Mouse (Mus musculus) adrenal gland, postnatal 4 days (tissue): ENCODE data around the gene Tmem51. TPM values are rescaled to one million over a fixed set of nuclear protein-coding genes. Genes with fewer than 3 reads are reported as not detected.

Experiments
- DNase-seq, 2 experiments: peaks; one replicate each; pipeline ENCODE4 v3.0.0; 2021 to 2022; ENCODE audit warnings: low spot score in 2 of 2, mixed read lengths in 2 of 2
- total RNA-seq, 2 experiments: library from RNA; stranded (reverse); gene quantifications; 2 replicates each; pipeline ENCODE4 v1.2.3; 2021

Tmem51 gene
- total RNA-seq, 2 experiments from 2014 or later = 7.8 to 11.3 TPM

DNA sequence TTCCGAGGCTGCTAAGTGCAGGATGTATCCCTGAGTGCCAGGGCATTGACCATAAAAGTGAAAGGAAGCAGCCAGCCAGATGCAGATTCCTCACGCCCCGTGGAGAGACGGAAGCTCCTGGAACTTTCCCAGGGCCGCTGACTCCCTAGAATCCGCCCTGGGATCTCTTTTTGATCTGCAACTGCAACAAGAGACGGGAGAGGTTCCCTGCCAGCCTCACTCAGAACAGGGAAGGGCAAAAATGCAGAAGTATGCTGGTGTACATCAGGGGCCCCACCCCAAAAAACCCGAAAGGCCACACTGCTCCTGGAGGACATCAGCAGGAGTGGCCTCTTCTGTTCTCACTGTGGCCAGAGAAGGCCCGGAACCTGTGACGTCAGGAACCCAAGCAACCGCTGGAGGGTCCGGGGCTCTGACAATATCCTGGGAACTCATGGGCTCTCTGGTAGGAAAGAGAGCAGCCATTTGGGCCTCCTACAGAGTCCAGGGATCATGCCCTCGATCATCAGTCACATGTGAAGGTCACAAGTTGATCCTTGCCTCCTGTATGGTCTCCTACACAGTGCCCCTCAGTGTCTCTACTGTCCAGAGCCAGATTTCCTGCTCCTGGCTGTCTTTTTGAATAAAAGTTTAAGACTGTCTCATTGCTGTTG lies 2.3 kb downstream of the Tmem51 start:
- no peak for DNase-seq

DNA sequence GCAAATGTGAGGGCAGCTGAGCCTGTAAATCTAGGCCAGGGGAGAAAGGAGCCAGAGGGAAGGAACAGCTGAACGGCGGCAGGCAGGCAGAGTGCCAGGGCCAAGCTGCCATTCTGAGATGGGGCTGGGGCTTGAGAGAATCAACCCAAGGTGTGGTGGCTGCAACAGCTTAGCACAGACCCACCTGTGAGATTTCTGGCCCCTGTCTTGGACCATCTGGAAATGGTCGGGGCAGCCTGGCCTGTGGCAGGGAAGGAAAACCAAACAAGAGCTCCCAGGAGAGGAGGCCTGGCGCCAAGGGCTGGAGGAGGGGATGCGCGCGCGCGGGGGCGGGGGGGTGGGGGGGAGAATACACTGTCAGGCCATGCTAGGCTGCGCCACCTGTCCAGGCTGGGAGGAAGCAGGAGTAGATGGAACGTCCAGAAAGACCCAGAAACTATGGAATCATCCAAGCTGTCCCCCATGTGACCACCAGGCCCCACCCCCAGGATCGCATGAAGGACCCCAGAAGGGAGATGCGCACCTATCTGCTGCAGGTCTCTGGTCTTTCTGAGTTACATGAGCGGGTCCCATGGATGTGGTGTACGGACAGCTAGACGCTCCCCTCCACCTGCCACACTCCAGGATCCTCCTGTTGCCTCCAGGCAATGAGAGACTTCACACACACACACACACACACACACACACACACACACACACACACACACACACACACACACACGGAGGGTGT lies 3.0 kb downstream of the Tmem51 start:
- DNase-seq = no peak

DNA sequence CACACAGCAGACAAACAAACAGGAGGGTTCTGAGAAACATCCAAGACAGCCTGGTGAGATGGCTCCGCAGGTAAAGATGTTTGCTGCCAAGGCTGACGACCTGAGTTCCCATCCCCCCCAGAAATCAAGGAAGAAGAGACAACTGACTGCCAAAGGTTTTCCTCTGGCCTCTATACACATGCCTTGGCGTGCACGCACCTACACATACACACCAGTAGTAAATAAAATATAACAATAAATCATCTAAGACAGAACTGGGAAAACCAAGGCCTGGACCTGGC lies 3.7 kb downstream of the Tmem51 start:
- DNase-seq = no peak

DNA sequence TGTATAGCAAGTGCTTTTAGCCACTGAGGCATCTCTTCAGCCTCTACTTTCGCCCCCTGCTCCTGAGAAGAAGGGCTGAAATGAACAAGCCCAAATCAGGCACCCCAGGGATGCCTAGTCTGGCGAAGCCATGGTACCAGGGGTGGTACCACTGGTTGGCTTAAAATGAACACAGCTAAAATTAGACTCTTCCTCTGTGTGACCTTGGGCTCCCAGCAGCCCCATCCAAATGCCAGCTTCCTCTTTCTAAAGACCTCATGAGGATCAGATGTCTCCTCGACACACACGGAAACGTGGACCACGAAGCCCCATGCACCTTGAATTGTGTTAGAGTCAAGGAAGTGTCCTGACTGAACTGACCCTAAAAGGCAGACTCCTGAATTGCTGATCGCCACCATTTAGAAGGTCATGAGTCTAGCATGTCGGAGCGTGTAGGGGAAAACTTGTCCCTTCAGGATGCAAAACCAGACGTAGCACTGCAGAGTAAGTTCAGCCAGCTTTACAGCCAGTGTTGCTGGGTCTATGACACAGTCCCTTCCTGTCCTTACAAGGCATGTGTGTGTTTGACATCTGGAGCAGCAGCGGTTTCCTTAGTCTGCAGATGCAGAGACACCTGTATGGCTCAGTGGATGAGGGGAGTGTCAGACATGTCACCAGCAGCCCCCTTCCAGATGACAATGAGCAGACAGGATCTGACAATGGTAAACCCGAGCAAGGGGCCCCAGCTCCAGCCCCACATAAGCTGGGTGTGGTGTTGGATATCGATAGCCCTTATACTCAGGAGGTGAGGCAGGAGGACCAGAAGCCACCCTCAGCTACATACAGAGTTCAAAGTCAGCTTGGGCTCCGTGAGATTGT lies 4.2 kb downstream of the Tmem51 start:
- no peak for DNase-seq

DNA sequence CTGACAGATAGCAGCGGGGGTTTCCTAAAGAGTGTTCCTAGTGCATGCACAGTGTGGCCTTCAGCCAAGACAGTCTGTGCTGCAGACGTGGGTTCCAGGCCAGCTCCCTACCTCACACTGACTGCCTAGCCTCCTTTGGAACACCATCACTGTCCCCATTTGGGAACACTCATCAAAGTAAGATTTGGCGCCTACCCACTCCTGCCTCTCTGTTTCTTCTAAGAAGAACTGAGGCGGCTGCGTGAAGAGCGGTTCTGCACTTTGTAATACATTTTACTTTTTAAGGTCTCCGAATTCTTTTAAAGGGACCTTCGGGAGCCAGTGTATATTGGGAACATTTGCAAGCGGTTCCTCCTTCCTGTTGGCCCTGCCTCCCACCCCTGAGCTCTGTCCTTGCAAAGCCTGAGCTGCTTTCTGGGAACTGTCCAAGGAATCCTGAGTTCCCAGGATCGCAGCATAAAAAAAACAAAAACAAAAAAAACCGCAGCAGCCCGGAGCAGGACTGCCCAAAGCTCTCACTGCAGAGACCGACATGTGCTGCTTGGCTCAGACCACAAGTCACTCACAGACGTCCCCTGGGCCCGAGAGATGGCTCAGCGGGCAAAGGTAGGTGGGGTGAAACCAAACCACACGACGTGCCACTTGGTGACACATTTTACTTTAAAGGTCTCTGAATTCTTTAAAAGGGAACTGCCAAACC lies 6.4 kb downstream of the Tmem51 start:
- no peak for DNase-seq

DNA sequence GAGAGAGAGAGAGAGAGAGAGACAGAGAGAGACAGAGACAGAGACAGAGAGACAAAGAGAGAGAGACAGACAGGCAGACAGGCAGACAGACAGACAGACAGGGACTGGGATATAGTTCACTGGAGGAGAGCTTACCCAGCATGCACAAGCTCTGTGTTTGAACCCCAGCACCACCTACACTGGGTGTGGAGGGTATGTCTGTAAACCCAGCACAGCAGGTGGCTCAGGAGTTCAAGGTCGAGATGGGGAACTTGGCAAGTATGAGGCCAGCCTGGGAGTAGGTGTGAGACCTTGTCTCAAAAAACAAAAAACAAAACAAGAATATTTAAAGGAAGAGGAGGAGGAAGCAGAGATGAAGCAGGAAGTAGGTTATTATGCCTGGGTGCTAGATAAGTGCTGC lies 7.2 kb downstream of the Tmem51 start:
- DNase-seq = no peak

DNA sequence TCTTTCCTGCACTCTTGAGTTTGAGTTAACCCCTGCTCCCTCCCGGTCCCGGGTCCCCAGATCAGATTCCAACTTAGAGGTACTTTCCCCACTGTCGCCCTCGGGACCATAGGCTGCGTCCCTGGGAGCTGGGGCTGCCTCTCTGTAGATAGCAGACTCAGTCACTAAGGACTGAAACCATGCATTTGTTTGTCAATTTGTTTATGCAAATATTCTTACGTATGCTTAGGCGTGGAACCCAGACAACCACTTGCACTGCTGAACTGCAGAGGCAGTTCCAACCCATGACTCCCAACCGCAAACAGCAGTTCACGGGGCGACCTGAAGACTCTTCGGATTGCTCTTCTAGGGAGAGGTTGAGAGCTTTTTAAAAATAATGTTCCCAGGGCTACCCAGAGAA lies 8.2 kb downstream of the Tmem51 start:
- DNase-seq = no peak

DNA sequence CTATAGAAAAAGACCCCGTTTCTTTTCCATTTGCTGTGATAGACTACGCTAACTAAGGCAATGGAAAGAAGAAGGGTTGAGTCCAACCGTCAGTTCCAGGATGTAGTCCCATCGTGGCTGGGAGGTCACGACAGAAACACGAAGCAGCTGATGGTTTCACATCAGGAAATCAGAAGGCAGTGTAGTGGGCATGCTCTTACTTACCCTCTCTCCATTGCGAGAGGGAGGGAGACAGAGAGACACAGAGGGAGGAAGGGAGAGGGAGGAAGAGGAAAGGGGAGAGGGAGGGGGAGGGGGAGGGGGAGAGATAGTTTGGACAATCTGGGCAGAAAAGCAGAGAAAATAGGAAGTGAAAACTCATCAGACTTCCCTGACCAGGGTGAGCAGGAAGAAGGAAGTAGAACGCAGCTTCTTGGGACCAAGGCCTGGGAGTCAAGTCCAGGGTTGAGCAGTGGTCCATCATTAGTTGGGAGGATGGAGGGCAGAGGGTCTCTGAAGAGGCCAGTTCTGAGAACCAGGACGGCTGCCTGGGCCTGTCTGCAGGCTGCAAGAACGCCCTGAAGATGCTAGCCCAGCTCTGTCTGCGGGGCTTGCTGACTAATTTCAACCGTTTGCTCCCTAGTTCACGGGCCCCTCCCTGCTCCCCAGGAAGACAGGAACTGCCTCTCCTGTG lies 9.9 kb downstream of the Tmem51 start:
- DNase-seq = no peak

DNA sequence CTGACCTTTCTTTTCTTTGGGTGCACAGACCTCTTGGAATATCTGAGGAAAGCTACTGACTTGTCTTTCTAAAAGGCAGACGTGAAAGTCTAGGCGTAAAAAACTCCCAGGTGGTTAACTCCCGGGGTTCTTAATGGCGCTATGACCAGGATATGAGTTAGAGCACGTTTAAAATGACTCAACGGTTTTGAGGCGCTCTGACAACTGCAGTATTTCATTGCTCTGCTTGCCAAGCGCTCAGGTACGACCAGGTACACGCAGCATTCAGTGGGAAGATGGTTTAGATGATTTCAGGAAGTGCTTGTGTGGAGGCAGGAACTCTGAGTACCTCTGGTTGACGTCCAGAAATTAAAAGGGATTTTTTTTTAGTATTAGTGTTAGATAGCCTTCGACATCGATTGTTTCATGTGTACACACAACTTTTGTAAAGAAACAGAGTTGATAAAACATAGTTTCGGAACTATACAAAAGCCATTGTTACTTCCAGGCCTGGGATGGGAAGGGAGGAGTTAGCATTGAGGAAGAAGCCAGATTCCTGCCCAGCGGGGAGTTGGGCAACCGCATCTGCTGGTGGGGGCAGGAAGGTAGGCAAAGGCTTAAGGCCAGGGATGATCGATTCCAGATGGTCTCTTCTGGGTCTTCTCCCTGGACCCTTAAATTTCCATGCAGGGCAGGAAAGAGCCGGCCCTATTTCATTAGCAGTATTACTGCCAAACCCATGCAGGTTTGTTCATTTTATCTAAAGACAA lies 12.7 kb downstream of the Tmem51 start:
- no peak for DNase-seq

DNA sequence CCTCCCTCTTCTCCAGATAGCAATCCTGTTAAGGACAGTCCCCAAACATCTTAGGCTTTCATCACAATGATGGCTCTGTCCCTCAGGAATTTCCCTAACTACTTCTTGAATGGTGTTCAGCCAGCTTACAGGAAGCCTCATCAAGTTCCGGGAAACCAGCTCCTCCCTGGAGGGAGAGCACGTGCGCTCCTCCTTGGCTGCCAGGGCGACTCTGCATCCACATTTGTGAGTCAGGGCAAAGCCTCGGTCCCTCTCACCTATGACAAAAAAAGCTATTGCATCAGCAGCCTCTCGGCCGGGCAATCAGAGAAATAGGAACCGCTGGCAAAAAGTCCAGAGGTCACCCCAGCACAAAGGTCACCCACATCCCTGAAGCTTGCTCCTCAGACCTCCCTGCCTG lies 13.3 kb downstream of the Tmem51 start:
- no peak for DNase-seq

DNA sequence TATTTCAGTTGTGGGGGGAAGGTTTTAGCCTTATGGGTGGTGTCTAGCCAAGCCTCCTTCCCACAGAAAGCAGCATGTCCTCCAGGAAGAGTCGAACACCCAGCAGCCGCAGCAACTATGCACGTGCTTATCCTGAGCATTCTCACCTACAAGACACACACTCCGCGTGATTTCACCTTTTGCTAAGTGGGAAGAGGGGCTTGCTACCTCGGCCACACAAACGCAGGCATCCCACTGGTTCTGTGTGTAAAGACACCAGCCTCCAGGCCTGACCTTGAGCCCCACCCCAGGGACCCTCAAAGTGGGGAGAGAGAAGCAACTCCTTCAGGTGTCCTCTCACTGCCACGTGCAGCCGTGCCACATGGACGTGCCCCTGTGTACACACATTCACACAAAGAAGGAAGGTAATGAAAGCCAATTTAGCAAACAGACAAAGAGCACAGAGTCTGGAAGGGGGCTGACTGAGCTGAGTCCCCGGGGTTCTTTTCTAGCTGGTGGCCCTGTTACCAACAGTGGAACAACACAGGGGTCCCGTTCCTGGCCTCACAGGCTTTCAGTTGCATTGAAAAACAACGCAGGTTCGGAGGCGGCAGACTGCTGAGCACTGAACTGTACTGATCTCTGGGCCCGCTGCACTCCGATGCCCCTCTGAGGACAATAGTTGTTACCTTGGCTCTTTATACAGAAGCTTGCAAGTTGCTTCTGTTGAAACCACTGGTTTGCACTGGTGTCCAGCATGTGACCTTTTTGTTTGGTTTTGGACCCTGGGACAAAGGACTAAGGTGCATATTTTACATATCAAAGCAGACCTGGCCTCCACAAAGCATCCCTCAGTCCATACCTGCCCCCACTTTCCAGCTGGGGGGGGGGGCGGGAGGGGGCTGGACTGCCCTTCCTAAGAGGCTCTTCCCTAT lies 14.9 kb downstream of the Tmem51 start:
- DNase-seq = no peak

DNA sequence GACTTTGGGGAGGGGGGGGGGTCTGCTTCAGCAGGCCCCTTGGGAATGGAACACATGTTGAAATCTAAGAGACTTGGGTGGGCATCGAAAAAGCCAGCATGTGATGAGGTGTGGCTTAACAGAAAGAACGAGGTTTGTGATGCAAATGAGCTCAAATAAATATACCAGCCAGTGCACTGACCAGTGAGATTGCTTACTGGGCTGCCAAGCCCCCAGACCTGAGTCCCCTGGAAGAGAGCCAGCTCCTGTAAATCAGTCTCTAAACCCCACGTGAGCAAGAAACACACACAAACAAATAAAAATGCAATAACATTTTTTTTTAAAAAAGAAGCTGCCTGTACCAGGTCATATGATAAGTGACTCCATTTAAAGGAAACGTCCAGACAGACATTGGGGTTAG lies 17.5 kb downstream of the Tmem51 start:
- DNase-seq = no peak

DNA sequence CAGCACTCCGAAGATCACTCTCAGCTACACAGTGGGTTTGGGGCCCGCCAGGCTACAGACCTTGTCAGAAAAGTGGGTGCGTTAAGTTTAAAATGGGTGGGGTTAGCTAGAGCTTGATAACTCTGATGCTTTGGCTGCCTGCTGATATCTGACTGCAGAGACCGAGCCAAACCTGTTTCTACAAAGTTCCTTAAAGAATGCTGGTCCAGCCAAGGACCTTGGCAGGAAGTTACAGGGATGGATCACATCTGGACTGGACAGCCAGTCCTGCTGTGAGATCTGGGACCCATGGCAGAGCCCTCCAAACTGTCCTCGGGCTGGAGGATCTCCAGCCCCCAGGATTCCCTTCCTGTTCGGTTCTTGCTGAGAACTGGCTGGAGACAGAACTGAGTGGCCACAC lies 18.3 kb downstream of the Tmem51 start:
- DNase-seq = no peak

DNA sequence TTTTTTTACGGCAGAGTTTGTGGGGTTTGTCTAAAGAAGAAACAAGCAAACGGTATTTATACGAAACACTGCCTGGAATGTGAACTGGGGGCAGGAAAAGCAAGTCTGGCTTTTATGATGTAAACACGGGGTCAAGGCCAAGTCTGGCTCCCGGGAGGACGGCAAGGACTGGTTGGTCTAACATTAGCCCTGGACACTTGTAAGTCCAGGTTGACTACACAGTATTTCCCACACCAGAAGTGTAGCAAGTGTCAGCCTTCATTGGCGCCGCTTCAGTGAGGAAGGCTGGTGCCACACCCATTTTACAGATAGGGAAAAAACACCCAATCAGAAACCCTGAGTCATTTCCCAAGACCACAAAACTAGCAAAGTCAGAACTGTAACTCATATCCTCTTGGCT lies 18.8 kb downstream of the Tmem51 start:
- DNase-seq = no peak

DNA sequence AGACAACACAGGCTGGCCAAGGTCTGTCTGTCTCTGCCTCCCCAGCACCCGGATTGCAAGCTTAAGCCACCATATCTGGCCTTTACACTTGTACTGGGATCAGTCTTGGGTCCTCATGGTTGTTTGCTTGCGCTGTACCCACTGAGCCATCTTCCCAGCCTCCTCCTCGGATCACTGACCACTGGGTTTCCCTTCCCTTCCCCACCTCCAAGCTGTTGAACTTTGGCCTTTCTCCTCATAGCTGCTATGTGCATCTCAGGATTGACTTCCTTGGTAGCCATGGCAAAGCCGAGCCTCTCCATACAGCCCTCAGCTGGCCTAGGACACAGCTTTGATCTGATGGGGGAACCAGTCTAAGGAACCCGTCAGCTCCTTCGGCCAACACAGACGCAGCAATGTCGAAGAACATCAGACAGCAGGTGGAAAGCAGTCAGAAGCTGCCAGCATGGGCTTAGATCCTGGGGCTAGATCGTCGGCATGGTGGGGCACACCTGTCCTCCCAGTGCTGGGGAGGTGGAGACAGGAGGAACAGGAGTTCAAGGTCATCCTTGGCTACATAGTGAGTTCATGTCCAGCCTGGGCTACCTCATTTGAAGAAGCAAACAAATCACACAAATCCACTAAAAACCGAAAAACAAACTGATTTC lies 19.4 kb downstream of the Tmem51 start:
- no peak for DNase-seq

DNA sequence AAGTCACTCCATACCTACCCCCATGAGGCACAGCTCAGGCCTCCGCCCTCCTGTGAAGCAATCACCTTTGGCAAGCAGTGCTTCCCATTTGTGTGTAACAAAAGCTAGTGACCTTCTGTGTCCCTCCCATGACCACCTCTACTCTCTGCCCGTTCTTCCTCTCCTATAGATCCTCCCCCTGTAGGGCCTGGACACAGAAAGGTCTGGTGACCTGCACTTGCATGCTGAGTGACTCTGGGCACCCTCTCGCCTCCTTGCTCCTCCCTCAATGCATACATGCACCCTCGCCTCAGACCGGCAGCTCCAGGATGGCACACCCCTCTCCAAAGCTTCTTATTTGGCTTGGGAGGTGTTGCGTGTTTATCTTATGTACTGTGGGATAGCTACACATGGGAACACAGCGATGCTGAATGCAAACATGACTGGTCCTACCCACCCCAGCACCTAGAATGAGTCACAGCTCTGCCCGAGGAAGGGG lies 21.0 kb downstream of the Tmem51 start:
- no peak for DNase-seq

DNA sequence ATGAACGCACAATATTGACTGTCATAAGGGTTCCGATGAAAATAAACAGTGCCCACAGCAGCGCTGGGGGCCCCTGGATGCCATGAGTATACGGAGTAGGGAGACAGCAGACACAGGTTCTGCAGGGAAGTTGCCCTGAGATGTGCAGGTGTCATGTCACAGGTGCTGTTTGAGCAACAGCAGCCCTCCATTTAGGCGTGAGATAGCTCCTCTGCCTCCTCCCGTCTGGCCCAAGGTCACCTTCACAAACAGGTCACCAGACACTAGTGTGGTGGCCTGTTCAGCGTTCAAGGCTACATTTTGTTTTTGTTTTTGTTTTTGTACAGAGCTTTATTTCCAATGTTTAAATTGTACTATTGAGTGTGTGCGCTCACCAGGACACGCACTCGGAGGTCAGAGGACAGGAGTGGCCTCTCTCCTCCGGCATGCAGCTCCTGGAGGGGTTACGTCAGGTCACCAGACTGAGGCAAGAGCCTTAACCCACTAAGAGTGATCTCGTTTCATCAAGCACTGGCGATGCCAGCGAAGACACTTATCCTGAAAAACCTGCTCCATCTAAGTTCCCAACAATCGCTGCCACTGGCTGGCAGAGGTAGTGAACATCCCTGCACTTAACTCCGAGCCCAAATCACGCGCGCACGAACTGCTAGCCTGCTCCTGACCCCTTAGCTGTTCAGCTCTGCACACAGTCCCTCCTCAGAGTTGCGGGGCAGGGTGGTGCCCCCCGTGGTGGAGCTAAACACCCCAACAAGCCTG lies 22.4 kb downstream of the Tmem51 start:
- no peak for DNase-seq
